Mouse (Mus musculus) testis, adult 2 months (tissue): ENCODE results near the gene Sqor.

ENCODE experiments used
- CTCF ChIP-seq: fragments of 200-500 bp; IDR thresholded peaks from 2 replicates; pipeline ENCODE4 v1.5.1; 2012; ENCODE audit warnings: low read depth, mild to moderate bottlenecking, inconsistent platforms, low read length, moderate library complexity; ENCODE audit not compliant: control insufficient read depth, insufficient read depth, insufficient replicate concordance
- POLR2A ChIP-seq: fragments of 200-500 bp; IDR thresholded peaks from 2 replicates; pipeline ENCODE4 v1.6.1; 2012; ENCODE audit warnings: low read depth, mild to moderate bottlenecking, inconsistent platforms, low read length, moderate library complexity; ENCODE audit not compliant: control insufficient read depth

DNA sequence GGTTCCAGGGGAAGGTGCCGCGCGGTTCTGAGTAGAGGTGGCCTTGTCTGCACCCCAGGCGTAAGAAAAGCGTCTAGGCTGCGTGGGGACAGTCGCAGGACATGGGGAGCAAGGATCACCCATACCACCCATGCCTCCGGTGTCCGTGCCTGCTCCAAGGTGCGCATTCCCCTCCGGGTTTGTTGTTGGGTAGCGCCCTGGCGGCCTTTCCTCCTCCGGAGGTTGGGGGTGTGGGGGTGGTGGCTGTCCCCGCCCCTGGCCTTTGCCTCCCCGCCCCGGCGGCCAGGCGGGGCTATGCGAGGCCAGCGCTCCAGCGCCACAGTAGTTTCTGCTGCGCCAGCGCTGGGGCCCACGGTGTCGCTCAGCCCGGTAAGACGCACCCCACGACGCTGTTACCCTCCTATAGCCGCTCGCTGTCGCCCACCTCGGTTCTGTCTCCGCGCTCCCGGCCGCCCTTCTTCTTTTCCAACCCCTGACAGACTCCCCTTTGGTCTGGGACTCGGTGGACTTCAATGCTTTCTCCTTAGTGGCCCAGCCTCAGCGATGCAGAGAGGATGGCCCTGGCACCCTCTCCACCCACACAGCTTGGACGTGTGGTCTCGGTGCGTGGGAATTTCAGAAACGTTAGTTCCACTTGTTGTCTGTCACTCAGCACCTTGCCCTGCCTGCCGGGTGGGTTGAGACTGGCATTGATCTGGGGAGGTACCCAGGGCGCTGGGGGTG lies at the start of gene Sqor:
- TF ChIP-seq POLR2A, result 0 out of 2 replicates have a peak, but pooled peaks have one; percentile 39
- no peak for TF ChIP-seq CTCF
